Mouse (Mus musculus) G1E (cell line): ENCODE measurements around the gene Arntl2.

Experiments used
- CTCF ChIP-seq: IDR thresholded peaks from 2 replicates; pipeline ENCODE4 v1.5.1; 2012; ENCODE audit warnings: low read depth, low read length, inconsistent platforms, mixed read lengths
- GATA1 ChIP-seq: IDR thresholded peaks from 2 replicates; pipeline ENCODE4 v1.6.1; 2012; ENCODE audit warnings: borderline replicate concordance, low read length, inconsistent platforms, mixed read lengths
- GATA2 ChIP-seq: IDR thresholded peaks from 2 replicates; pipeline ENCODE4 v1.6.1; 2012; ENCODE audit warnings: low read depth, low read length, inconsistent platforms, borderline replicate concordance
- POLR2AphosphoS5 ChIP-seq: IDR thresholded peaks from 2 replicates; pipeline ENCODE4 v1.6.1; 2012; ENCODE audit warnings: low read depth, low read length, inconsistent platforms; ENCODE audit not compliant: insufficient replicate concordance
- TAL1 ChIP-seq: conservative IDR thresholded peaks from 2 replicates; pipeline ENCODE4 v1.6.1; 2012; ENCODE audit warnings: low read depth, low read length, inconsistent platforms, mixed read lengths

- TF ChIP-seq CTCF (no peak), TAL1 (no peak), GATA1 (no peak), GATA2 (no peak), POLR2AphosphoS5 (no peak)
These were observed 510 bp upstream of the Arntl2 start for GRCm38 (mm10) chr6:146795166-146795923.
